ENCODE assay signal across 15 mouse cellular contexts in the genomic region with DNA sequence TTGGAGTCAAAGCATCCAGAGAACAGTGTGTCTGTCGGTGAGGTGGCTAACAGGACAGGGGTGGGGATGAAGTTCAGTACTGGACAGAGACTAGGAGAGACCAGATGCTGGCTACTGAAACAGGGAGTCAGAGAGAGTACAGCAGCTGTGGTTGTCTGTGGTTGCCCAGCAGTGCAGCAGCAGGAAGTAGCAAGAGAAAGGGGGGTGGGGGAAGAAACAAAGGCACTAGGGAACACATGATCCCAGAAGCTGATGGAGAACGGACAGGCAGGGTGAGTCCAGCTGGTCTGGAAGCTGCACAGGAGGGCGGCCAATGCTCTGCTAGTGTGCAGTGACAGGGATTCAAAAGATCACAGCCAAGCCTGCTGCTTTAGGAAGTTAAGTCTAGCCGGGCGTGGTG.
DNase-seq lines count a peak whose midpoint lies in the region; ATAC-seq and TF ChIP-seq lines count a peak whose summit lies in the region.
"Had no signal": no experiment of that assay in that cellular context is flagged by ENCODE, and none has a peak within 500 bp of the region (broad histone marks: within the 10 kb centered on the region; RNA-seq: fewer than 3 reads in every experiment).

No protein-coding gene starts in this region.

- ATAC-seq in stomach, embryonic 14.5 days (ENCODE audit: insufficient number of reproducible peaks, insufficient read depth, low FRiP score, low read depth), result 0 out of 2 replicates have a peak, but pooled peaks have one; percentile 56
- ATAC-seq in stomach, postnatal 0 days (ENCODE audit: low FRiP score, low TSS enrichment), result no peak
- ATAC-seq in stomach, embryonic 16.5 days (ENCODE audit: insufficient read depth, low FRiP score), result peak; percentile 29; the same call in 1 of the 2 replicates
- ATAC-seq: liver, embryonic 12.5 days had no signal

- no peak for TF ChIP-seq CTCF in stomach, postnatal 0 days (IDR thresholded peaks at IDR 0.05; ENCODE audit: low read depth)
- no peak for TF ChIP-seq CTCF in thymus, adult 2 months (IDR thresholded peaks at IDR 0.05; ENCODE audit: borderline replicate concordance, control insufficient read depth, extremely low read depth, insufficient read depth, low read length, poor library complexity)

- no peak overlapping the region for H3K4me3 ChIP-seq in heart, embryonic 10.5 days
- no peak overlapping the region for H3K4me3 ChIP-seq in stomach, embryonic 14.5 days (ENCODE audit: low read depth, low read length)
- H3K4me3 ChIP-seq in stomach, postnatal 0 days (ENCODE audit: low read depth, low read length), result no peak overlapping the region
- no peak overlapping the region for H3K4me3 ChIP-seq in stomach, embryonic 16.5 days (replicated peaks; ENCODE audit: low read length)
- no peak overlapping the region for H3K4me3 ChIP-seq in thymus, adult 2 months (ENCODE audit: control insufficient read depth, insufficient read depth, low read length)
- H3K4me3 ChIP-seq: erythroblast, embryonic 14.5 days; liver, embryonic 12.5 days had no signal

- TF ChIP-seq POLR2A in thymus, adult 2 months (IDR thresholded peaks at IDR 0.05; ENCODE audit: control insufficient read depth, extremely low read depth, insufficient read depth, low read length, poor library complexity), result no peak

- no peak overlapping the region for H3K27ac ChIP-seq in heart, embryonic 10.5 days
- no peak overlapping the region for H3K27ac ChIP-seq in stomach, embryonic 14.5 days (ENCODE audit: low read length)
- no peak overlapping the region for H3K27ac ChIP-seq in stomach, postnatal 0 days (replicated peaks)
- no peak overlapping the region for H3K27ac ChIP-seq in stomach, embryonic 16.5 days (ENCODE audit: low read length)
- no peak overlapping the region for H3K27ac ChIP-seq in thymus, adult 2 months (ENCODE audit: control insufficient read depth, insufficient read depth, low read length)
- H3K27ac ChIP-seq: hindbrain, embryonic 14.5 days; liver, embryonic 12.5 days had no signal

- TF ChIP-seq EP300 in stomach, postnatal 0 days (optimal IDR thresholded peaks at IDR 0.05), result no peak

- no peak overlapping the region for H3K4me2 ChIP-seq in stomach, embryonic 14.5 days (replicated peaks; ENCODE audit: low read depth, low read length)
- no peak overlapping the region for H3K4me2 ChIP-seq in stomach, postnatal 0 days (replicated peaks; ENCODE audit: low read depth)
- H3K4me2 ChIP-seq in stomach, embryonic 16.5 days (ENCODE audit: low read depth, low read length), result no peak overlapping the region
- H3K4me2 ChIP-seq: hindbrain, embryonic 14.5 days; liver, embryonic 12.5 days had no signal

- peaks cover 5% of the 10 kb centered on the region; the same call in 1 of the 2 replicates for H3K4me1 ChIP-seq in heart, embryonic 10.5 days
- no peaks in the 10 kb centered on the region for H3K4me1 ChIP-seq in stomach, embryonic 14.5 days (ENCODE audit: control insufficient read depth, insufficient read depth, low read length)
- H3K4me1 ChIP-seq in stomach, postnatal 0 days (replicated peaks; ENCODE audit: control insufficient read depth, insufficient read depth), result no peaks in the 10 kb centered on the region
- H3K4me1 ChIP-seq in stomach, embryonic 16.5 days (ENCODE audit: control insufficient read depth, insufficient read depth, low read length), result peaks cover 6% of the 10 kb centered on the region
- H3K4me1 ChIP-seq in thymus, adult 2 months (replicated peaks; ENCODE audit: control insufficient read depth, insufficient read depth, low read length), result no peaks in the 10 kb centered on the region
- H3K4me1 ChIP-seq: liver, embryonic 12.5 days had no signal

- no peaks in the 10 kb centered on the region for H3K36me3 ChIP-seq in heart, embryonic 10.5 days
- no peaks in the 10 kb centered on the region for H3K36me3 ChIP-seq in stomach, embryonic 14.5 days (ENCODE audit: control insufficient read depth, insufficient read depth, low read length)
- H3K36me3 ChIP-seq in stomach, postnatal 0 days (ENCODE audit: control insufficient read depth, insufficient read depth, low read length), result no peaks in the 10 kb centered on the region
- H3K36me3 ChIP-seq in stomach, embryonic 16.5 days (ENCODE audit: control insufficient read depth, insufficient read depth, low read length), result no peaks in the 10 kb centered on the region
- no peaks in the 10 kb centered on the region for H3K36me3 ChIP-seq in thymus, adult 2 months (ENCODE audit: control insufficient read depth, insufficient read depth, low read length)
- H3K36me3 ChIP-seq: liver, embryonic 12.5 days had no signal

- H3K9me3 ChIP-seq in heart, embryonic 10.5 days, result no peaks in the 10 kb centered on the region
- H3K9me3 ChIP-seq in stomach, embryonic 14.5 days (ENCODE audit: control insufficient read depth, low read depth, low read length), result no peaks in the 10 kb centered on the region
- no peaks in the 10 kb centered on the region for H3K9me3 ChIP-seq in stomach, postnatal 0 days (ENCODE audit: control insufficient read depth, low read length)
- no peaks in the 10 kb centered on the region for H3K9me3 ChIP-seq in stomach, embryonic 16.5 days (replicated peaks; ENCODE audit: control insufficient read depth, low read length)
- H3K9me3 ChIP-seq: liver, embryonic 12.5 days had no signal

- WGBS in heart, embryonic 10.5 days, result 54% methylated on average over 5 of the region's 5 CpGs
- 49% methylated on average over 5 of the region's 5 CpGs for WGBS in stomach, embryonic 14.5 days
- WGBS in stomach, postnatal 0 days, result 25% methylated on average over 5 of the region's 5 CpGs
- WGBS in stomach, embryonic 16.5 days, result 39% methylated on average over 5 of the region's 5 CpGs
- WGBS in thymus, adult 2 months, result 54% methylated on average over 5 of the region's 5 CpGs

- intact Hi-C loops in heart, postnatal 25 days (cut with DNase I), result no loop called here

- H3K27me3 ChIP-seq in heart, embryonic 10.5 days (ENCODE audit: insufficient read depth, poor library complexity, severe bottlenecking), result no peaks in the 10 kb centered on the region
- H3K27me3 ChIP-seq in stomach, embryonic 14.5 days (ENCODE audit: control insufficient read depth, insufficient read depth, low read length), result no peaks in the 10 kb centered on the region
- no peaks in the 10 kb centered on the region for H3K27me3 ChIP-seq in stomach, postnatal 0 days (ENCODE audit: control insufficient read depth, insufficient read depth, low read length)
- no peaks in the 10 kb centered on the region for H3K27me3 ChIP-seq in stomach, embryonic 16.5 days (ENCODE audit: control insufficient read depth, insufficient read depth, low read length)
- H3K27me3 ChIP-seq in thymus, adult 2 months (ENCODE audit: control insufficient read depth, insufficient read depth, low read length), result no peaks in the 10 kb centered on the region
- H3K27me3 ChIP-seq: liver, embryonic 12.5 days had no signal

- DNase-seq in heart, adult 18-20 months, result peak; percentile 25 to 47
- no peak for DNase-seq in heart, embryonic 10.5 days (ENCODE audit: low spot score)
- DNase-seq in stomach, postnatal 0 days (ENCODE audit: low spot score), result no peak
- DNase-seq in heart, postnatal 25 days (ENCODE audit: low spot score), result peak; percentile 10
- DNase-seq in urinary bladder, postnatal 10 days (ENCODE audit: low spot score), result no peak
- no peak for DNase-seq in thymus, adult 2 months
- DNase-seq: adrenal gland, postnatal 36 days; cerebellum, adult 2 months; midbrain, embryonic 14.5 days; thymus, postnatal 36 days had no signal

- H3K9ac ChIP-seq in stomach, embryonic 14.5 days (replicated peaks; ENCODE audit: low read depth, low read length), result no peak overlapping the region
- no peak overlapping the region for H3K9ac ChIP-seq in stomach, postnatal 0 days (ENCODE audit: low read length)
- H3K9ac ChIP-seq in stomach, embryonic 16.5 days (ENCODE audit: low read length), result no peak overlapping the region
- H3K9ac ChIP-seq: hindbrain, embryonic 14.5 days; liver, embryonic 12.5 days had no signal

Comparison
In these comparisons a context has a peak if more than half of its experiments do, and no peak if none do; other contexts are left out.
1. DNase-seq: peak in heart, adult 18-20 months (2 of 2) and heart, postnatal 25 days (single experiment); none in heart, embryonic 10.5 days (single experiment), stomach, postnatal 0 days (single experiment), urinary bladder, postnatal 10 days (single experiment) and thymus, adult 2 months (single experiment).